Mouse (Mus musculus): ENCODE measurements around the gene Mindy2. TPM values are rescaled to one million over a fixed set of nuclear protein-coding genes. Genes with fewer than 3 reads are reported as not detected.

Mindy2 gene
- total and polyA plus RNA-seq, 3 experiments, result 7.1 to 36.7 (median 34.8) TPM

- no peak for DNase-seq
- intact Hi-C loops (cut with DNase I), result no loop called here
- Histone ChIP-seq H3K79me2 (replicated peaks; ENCODE audit: control insufficient read depth, insufficient read depth, low read length) (no peaks in the 10 kb centered on the region), H3K4me1 (ENCODE audit: control insufficient read depth, insufficient read depth, low read length) (no peaks in the 10 kb centered on the region), H3K27me3 (ENCODE audit: control insufficient read depth, insufficient read depth, low read length) (no peaks in the 10 kb centered on the region), H3K4me3 (no peak overlapping the region), H3K9ac (ENCODE audit: low read depth, low read length) (no peak overlapping the region), H3K27ac (no peak overlapping the region), H3K36me3 (ENCODE audit: control insufficient read depth, insufficient read depth, low read length) (no peaks in the 10 kb centered on the region)
- WGBS, result 70% methylated on average over 16 of the region's 16 CpGs
- TF ChIP-seq EP300 (IDR thresholded peaks at IDR 0.05; ENCODE audit: insufficient read depth, low read depth, low read length) (no peak), CTCF (IDR thresholded peaks at IDR 0.05) (no peak), POLR2A (IDR thresholded peaks at IDR 0.05; ENCODE audit: insufficient read depth, low read depth, low read length) (no peak)
Observed at GRCm38 (mm10) chr9:70665372-70666145, 8.6 kb upstream of the Mindy2 start.

DNA sequence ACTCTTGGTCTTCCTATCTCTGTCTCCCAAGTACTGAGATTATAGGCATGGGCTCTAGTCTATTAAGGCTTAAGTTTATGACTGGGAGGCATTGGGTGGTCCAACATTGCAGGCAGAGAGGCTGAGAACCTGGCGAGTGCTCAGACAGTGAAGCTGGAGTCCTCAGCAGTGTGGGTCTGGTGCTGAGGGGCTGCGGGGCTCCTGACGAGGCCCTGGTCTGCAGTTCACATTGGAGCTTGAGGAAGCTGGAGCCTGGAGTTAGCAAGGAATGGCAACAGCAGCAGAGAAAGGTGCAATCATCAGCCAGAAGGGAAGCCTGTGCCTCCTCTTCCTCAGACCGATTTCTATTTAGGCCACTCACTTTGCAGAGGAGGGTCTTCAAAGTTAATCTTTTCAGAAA, 7.9 kb upstream of the Mindy2 start:
- Histone ChIP-seq H3K27ac (no peak overlapping the region), H3K9ac (ENCODE audit: low read depth, low read length) (no peak overlapping the region), H3K4me3 (no peak overlapping the region), H3K27me3 (ENCODE audit: control insufficient read depth, insufficient read depth, low read length) (no peaks in the 10 kb centered on the region), H3K36me3 (ENCODE audit: control insufficient read depth, insufficient read depth, low read length) (no peaks in the 10 kb centered on the region), H3K79me2 (replicated peaks; ENCODE audit: control insufficient read depth, insufficient read depth, low read length) (no peaks in the 10 kb centered on the region), H3K4me1 (ENCODE audit: control insufficient read depth, insufficient read depth, low read length) (no peaks in the 10 kb centered on the region)
- TF ChIP-seq CTCF (IDR thresholded peaks at IDR 0.05), result no peak
- TF ChIP-seq POLR2A (IDR thresholded peaks at IDR 0.05; ENCODE audit: insufficient read depth, low read depth, low read length), result no peak
- TF ChIP-seq EP300 (IDR thresholded peaks at IDR 0.05; ENCODE audit: insufficient read depth, low read depth, low read length), result no peak
- 90% methylated on average over 4 of the region's 4 CpGs for WGBS
- DNase-seq, result no peak
- intact Hi-C loops (cut with DNase I), result no loop called here

GRCm38 (mm10) chr9:70658266-70658665, 1.3 kb upstream of the Mindy2 start:
- no peak for DNase-seq
- TF ChIP-seq EP300 (IDR thresholded peaks at IDR 0.05; ENCODE audit: insufficient read depth, low read depth, low read length) (no peak), CTCF (IDR thresholded peaks at IDR 0.05) (no peak), POLR2A (IDR thresholded peaks at IDR 0.05; ENCODE audit: insufficient read depth, low read depth, low read length) (no peak)
- Histone ChIP-seq H3K27me3 (ENCODE audit: control insufficient read depth, insufficient read depth, low read length) (no peaks in the 10 kb centered on the region), H3K4me1 (ENCODE audit: control insufficient read depth, insufficient read depth, low read length) (peaks cover 9% of the 10 kb centered on the region), H3K4me3 (no peak overlapping the region), H3K27ac (no peak overlapping the region), H3K79me2 (replicated peaks; ENCODE audit: control insufficient read depth, insufficient read depth, low read length) (peaks cover 5% of the 10 kb centered on the region), H3K36me3 (ENCODE audit: control insufficient read depth, insufficient read depth, low read length) (peaks cover 15% of the 10 kb centered on the region), H3K9ac (ENCODE audit: low read depth, low read length) (no peak overlapping the region)
- WGBS, result 35% methylated on average over 2 of the region's 2 CpGs
- intact Hi-C loops (cut with DNase I), result no loop called here

GRCm38 (mm10) chr9:70656130-70657007, 605 bp downstream of the Mindy2 start, which contains the start of gene Gm10642:
Gm10642 (plus strand) TSS chr9:70656251.
- no peaks in the 10 kb centered on the region for H3K27me3 ChIP-seq (ENCODE audit: control insufficient read depth, insufficient read depth, low read length)
- peak within 1 kb of the TSS; percentile 65 for H3K4me3 ChIP-seq
- H3K36me3 ChIP-seq (ENCODE audit: control insufficient read depth, insufficient read depth, low read length), result peaks cover 17% of the 10 kb centered on the region
- peaks cover 8% of the 10 kb centered on the region for H3K79me2 ChIP-seq (replicated peaks; ENCODE audit: control insufficient read depth, insufficient read depth, low read length)
- peak within 1 kb of the TSS; percentile 94 for H3K9ac ChIP-seq (ENCODE audit: low read depth, low read length)
- peak; percentile 73 to 74 for DNase-seq
- H3K27ac ChIP-seq, result peak within 1 kb of the TSS; percentile 89
- under 1% methylated on average over 61 of the region's 72 CpGs for WGBS
- peaks cover 11% of the 10 kb centered on the region for H3K4me1 ChIP-seq (ENCODE audit: control insufficient read depth, insufficient read depth, low read length)
- TF ChIP-seq CTCF (IDR thresholded peaks at IDR 0.05), result no peak
- TF ChIP-seq POLR2A (IDR thresholded peaks at IDR 0.05; ENCODE audit: insufficient read depth, low read depth, low read length), result peak; percentile 76
- intact Hi-C loops (cut with DNase I), result loop anchor here (1.0 to 2.0 kb wide), 2 partner anchors 22 to 116 kb away; partner anchors contain the start of gene Adam10

DNA sequence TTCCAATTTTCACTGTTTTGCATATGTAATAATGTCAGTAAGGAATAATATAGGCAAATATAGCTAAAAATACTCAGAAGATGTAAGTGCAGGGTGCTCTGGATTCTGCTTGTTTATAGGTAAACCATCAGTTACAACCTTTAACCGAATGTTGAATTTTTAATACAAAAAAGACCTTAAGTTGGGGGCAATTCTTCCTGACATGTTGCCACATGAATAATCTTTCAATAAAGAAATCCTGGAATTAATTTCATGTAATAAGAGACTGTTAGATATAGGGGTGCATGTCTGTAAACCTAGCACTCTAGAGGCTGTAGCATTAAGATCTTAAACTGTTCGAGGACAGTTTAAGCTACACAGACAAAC, 1.2 kb downstream of the Mindy2 start:
- Histone ChIP-seq H3K4me3 (peak overlapping the region; percentile 65), H3K4me1 (ENCODE audit: control insufficient read depth, insufficient read depth, low read length) (peaks cover 11% of the 10 kb centered on the region), H3K27ac (no peak overlapping the region), H3K79me2 (replicated peaks; ENCODE audit: control insufficient read depth, insufficient read depth, low read length) (peaks cover 8% of the 10 kb centered on the region), H3K27me3 (ENCODE audit: control insufficient read depth, insufficient read depth, low read length) (no peaks in the 10 kb centered on the region), H3K9ac (ENCODE audit: low read depth, low read length) (no peak overlapping the region; the same call in 1 of the 2 replicates), H3K36me3 (ENCODE audit: control insufficient read depth, insufficient read depth, low read length) (peaks cover 17% of the 10 kb centered on the region)
- 24% methylated on average over 2 of the region's 2 CpGs for WGBS
- no peak for TF ChIP-seq EP300 (IDR thresholded peaks at IDR 0.05; ENCODE audit: insufficient read depth, low read depth, low read length)
- no peak for TF ChIP-seq CTCF (IDR thresholded peaks at IDR 0.05)
- TF ChIP-seq POLR2A (IDR thresholded peaks at IDR 0.05; ENCODE audit: insufficient read depth, low read depth, low read length), result no peak
- DNase-seq, result no peak
- intact Hi-C loops (cut with DNase I), result loop anchor here (2.0 kb wide), 1 partner anchor 115 kb away; no protein-coding TSS in a partner anchor
